Mouse (Mus musculus) limb, embryonic 12.5 days (tissue): Measurements from ENCODE around the gene Pcgf5. TPM values are rescaled to one million over a fixed set of nuclear protein-coding genes. Genes with fewer than 3 reads are reported as not detected.

ENCODE experiments used
- ATAC-seq: fragments of 200-750 bp; cut with Nextera tagmentation; 2 replicates; pipeline ENCODE4 v1.8.0; 2017; ENCODE audit warnings: low read depth, moderate TSS enrichment; ENCODE audit not compliant: insufficient number of reproducible peaks, insufficient read depth, low FRiP score, low TSS enrichment
- H3K27ac ChIP-seq: fragments of 300-500 bp; sonication (generic); 2 replicates; pipeline ENCODE4 v1.5.1; 2016; ENCODE audit warnings: mild to moderate bottlenecking, moderate library complexity
- H3K27me3 ChIP-seq: fragments of 300-500 bp; sonication (generic); 2 replicates; pipeline ENCODE4 v1.6.1; 2016; ENCODE audit warnings: mild to moderate bottlenecking, moderate library complexity
- H3K36me3 ChIP-seq: fragments of 300-500 bp; sonication (generic); 2 replicates; pipeline ENCODE4 v1.6.1; 2016; ENCODE audit warnings: mild to moderate bottlenecking, moderate library complexity
- H3K4me1 ChIP-seq: fragments of 300-500 bp; sonication (generic); replicated peaks from 2 replicates; pipeline ENCODE4 v1.6.1; 2016
- H3K4me2 ChIP-seq: fragments of 300-500 bp; sonication (generic); 2 replicates; pipeline ENCODE4 v1.6.1; 2016; ENCODE audit warnings: mild to moderate bottlenecking, moderate library complexity
- H3K4me3 ChIP-seq: fragments of 300-500 bp; sonication (generic); replicated peaks from 2 replicates; pipeline ENCODE4 v1.5.1; 2016; ENCODE audit warnings: mild to moderate bottlenecking
- H3K9ac ChIP-seq: fragments of 300-500 bp; sonication (generic); replicated peaks from 2 replicates; pipeline ENCODE4 v1.6.1; 2016; ENCODE audit warnings: mild to moderate bottlenecking, moderate library complexity
- H3K9me3 ChIP-seq: fragments of 300-500 bp; sonication (generic); 2 replicates; pipeline ENCODE4 v1.6.1; 2016; ENCODE audit warnings: mild to moderate bottlenecking, moderate library complexity
- WGBS: fragments of 180-500 bp; shearing (Covaris S2); methylation state at CpG from one replicate; pipeline ENCODE4 v1.1.7; 2016; 5-methylcytosine and 5-hydroxymethylcytosine counted together
- polyA plus RNA-seq: library from polyadenylated mRNA; unstranded; fragments of >200 nt; fragmentation: Nextera tagmentation; extraction: Ambion mirVana; gene quantifications from 2 replicates; pipeline ENCODE4 v1.2.1, GENCODE M21; 2016

Gene Pcgf5
- 5.6 and 5.9 TPM in 2 replicates for polyA plus RNA-seq

GRCm38 (mm10) chr19:36348161-36348800 is at the start of gene Pcgf5:
Pcgf5 (plus strand) TSS chr19:36348309.
- Histone ChIP-seq H3K4me3 (peak within 1 kb of the TSS; percentile 79), H3K27ac (no peak within 1 kb of the TSS), H3K9me3 (no peaks in the 10 kb centered on the region), H3K4me1 (peaks cover 6% of the 10 kb centered on the region; the same call in 1 of the 2 replicates), H3K36me3 (no peaks in the 10 kb centered on the region), H3K4me2 (peak within 1 kb of the TSS; percentile 96), H3K27me3 (peaks cover 69% of the 10 kb centered on the region), H3K9ac (peak within 1 kb of the TSS; percentile 59)
- ATAC-seq = peak; percentile 67; the same call in 1 of the 2 replicates
- WGBS = under 1% methylated on average over 88 of the region's 92 CpGs

- Histone ChIP-seq H3K27me3 (no peaks in the 10 kb centered on the region), H3K4me1 (no peaks in the 10 kb centered on the region), H3K9me3 (no peaks in the 10 kb centered on the region), H3K36me3 (no peaks in the 10 kb centered on the region), H3K4me3 (no peak overlapping the region), H3K4me2 (no peak overlapping the region), H3K9ac (no peak overlapping the region), H3K27ac (no peak overlapping the region)
- no peak for ATAC-seq
- 63% methylated on average over 5 of the region's 5 CpGs for WGBS
Observed at GRCm38 (mm10) chr19:36305542-36305941, 42.6 kb upstream of the Pcgf5 start.

GRCm38 (mm10) chr19:36314010-36314409 is 34.1 kb upstream of the Pcgf5 start:
- Histone ChIP-seq H3K4me3 (no peak overlapping the region), H3K27ac (no peak overlapping the region), H3K36me3 (no peaks in the 10 kb centered on the region), H3K27me3 (no peaks in the 10 kb centered on the region), H3K4me2 (no peak overlapping the region), H3K4me1 (no peaks in the 10 kb centered on the region), H3K9ac (no peak overlapping the region), H3K9me3 (no peaks in the 10 kb centered on the region)
- no peak for ATAC-seq
- WGBS = 89% methylated on average over 5 of the region's 5 CpGs

- Histone ChIP-seq H3K4me1 (no peaks in the 10 kb centered on the region), H3K27me3 (no peaks in the 10 kb centered on the region), H3K4me2 (no peak overlapping the region), H3K9ac (no peak overlapping the region), H3K27ac (no peak overlapping the region), H3K4me3 (no peak overlapping the region), H3K36me3 (no peaks in the 10 kb centered on the region), H3K9me3 (no peaks in the 10 kb centered on the region)
- no peak for ATAC-seq
- 89% methylated on average over 4 of the region's 4 CpGs for WGBS
Observed at GRCm38 (mm10) chr19:36319735-36320134, 28.4 kb upstream of the Pcgf5 start.

DNA sequence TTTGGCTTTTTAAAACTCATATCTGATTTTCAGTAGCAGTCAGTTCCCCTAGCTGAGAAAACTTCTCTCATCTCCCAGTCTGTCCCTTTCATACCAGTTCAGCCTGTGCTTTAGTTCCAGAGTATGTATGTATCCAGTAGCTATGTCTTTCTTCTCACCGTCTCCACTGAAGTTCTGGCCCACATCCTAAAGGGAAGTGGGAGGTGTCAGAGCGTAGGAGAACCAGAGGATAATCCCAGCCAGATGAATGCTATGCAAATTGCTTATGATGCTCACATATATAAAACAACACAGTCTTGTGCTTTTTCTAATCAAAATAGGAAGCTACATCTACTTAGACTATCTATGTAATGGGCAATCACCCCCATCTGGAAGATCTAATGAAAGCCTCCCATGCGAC is 27.0 kb upstream of the Pcgf5 start:
- ATAC-seq = no peak
- Histone ChIP-seq H3K4me1 (no peaks in the 10 kb centered on the region), H3K4me3 (no peak overlapping the region), H3K4me2 (no peak overlapping the region), H3K27ac (no peak overlapping the region), H3K9me3 (no peaks in the 10 kb centered on the region), H3K27me3 (no peaks in the 10 kb centered on the region), H3K36me3 (no peaks in the 10 kb centered on the region), H3K9ac (no peak overlapping the region)
- 92% methylated on average over 3 of the region's 3 CpGs for WGBS

DNA sequence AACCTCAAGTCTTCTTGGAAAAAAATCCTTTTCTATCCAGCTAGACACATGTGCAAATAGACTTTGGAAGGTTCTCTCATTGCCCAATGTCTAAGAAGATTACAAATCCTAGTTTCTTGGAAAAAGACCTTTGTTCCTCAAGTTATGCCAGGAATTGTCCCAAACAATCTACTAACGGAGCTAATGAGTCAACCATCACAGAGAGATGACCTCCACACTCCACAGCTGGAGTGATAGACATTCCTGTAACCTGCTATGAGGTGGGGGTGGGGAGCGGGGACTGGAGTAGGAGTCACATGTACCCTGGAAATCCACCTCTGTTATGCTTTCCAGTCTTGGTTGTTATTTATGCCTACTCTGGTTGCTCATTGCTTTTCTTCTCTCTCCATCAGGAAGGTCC is 24.8 kb upstream of the Pcgf5 start:
- Histone ChIP-seq H3K4me1 (no peaks in the 10 kb centered on the region), H3K27ac (no peak overlapping the region), H3K27me3 (no peaks in the 10 kb centered on the region), H3K4me3 (no peak overlapping the region), H3K9ac (no peak overlapping the region), H3K36me3 (no peaks in the 10 kb centered on the region), H3K4me2 (no peak overlapping the region), H3K9me3 (no peaks in the 10 kb centered on the region)
- WGBS = 61% methylated on average over 2 of the region's 2 CpGs
- no peak for ATAC-seq

GRCm38 (mm10) chr19:36328678-36329077 is 19.4 kb upstream of the Pcgf5 start:
- 85% methylated on average over 5 of the region's 5 CpGs for WGBS
- H3K4me2 ChIP-seq = no peak overlapping the region
- H3K9ac ChIP-seq = no peak overlapping the region
- ATAC-seq = no peak
- H3K4me1 ChIP-seq = no peaks in the 10 kb centered on the region
- no peaks in the 10 kb centered on the region for H3K9me3 ChIP-seq
- no peaks in the 10 kb centered on the region for H3K36me3 ChIP-seq
- H3K27me3 ChIP-seq = no peaks in the 10 kb centered on the region
- H3K27ac ChIP-seq = no peak overlapping the region
- no peak overlapping the region for H3K4me3 ChIP-seq

DNA sequence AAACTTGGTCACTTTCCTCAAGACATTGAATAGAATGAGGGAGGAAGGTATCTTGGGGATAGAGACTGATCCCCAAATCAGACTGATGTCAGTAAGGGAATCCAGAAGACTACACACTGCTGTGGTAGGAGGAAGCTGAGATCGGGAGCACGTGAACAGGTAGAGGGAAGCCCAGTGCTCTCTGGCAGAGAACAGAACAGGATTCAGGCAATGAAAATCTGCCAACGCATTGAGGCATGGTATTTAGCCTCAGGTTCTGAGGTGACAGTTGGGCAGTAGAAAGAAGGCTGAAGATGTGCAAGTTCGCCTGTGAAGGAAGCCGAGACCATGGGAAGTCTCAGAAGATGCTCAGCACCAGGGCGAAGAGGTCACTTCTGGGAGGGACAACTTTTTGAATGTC is 733 bp upstream of the Pcgf5 start:
- no peak overlapping the region for H3K9ac ChIP-seq
- no peaks in the 10 kb centered on the region for H3K9me3 ChIP-seq
- peaks cover 6% of the 10 kb centered on the region; the same call in 1 of the 2 replicates for H3K4me1 ChIP-seq
- H3K27ac ChIP-seq = no peak overlapping the region
- H3K4me3 ChIP-seq = peak overlapping the region; percentile 79; the same call in 1 of the 2 replicates
- H3K36me3 ChIP-seq = no peaks in the 10 kb centered on the region
- WGBS = 25% methylated on average over 6 of the region's 6 CpGs
- H3K4me2 ChIP-seq = peak overlapping the region; percentile 96
- ATAC-seq = no peak
- peaks cover 65% of the 10 kb centered on the region for H3K27me3 ChIP-seq

DNA sequence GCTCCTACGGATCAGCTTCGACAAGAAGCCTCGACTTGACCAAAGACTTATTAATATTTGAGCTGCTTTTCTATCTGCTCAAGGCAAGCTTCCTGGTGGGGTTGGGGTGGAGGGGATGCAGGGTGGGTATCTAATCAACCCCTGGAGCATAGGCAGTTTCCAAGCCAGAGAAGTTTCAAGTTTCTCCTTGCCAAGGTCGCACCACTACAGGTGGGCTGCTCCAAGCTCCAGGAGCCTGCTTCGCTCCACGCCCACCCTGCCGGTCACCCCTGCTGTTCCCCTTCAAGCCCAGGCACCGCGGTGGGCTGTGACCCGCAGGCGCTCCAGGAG is 313 bp upstream of the Pcgf5 start:
- H3K27me3 ChIP-seq = peaks cover 67% of the 10 kb centered on the region
- peaks cover 6% of the 10 kb centered on the region; the same call in 1 of the 2 replicates for H3K4me1 ChIP-seq
- 1% methylated on average over 11 of the region's 11 CpGs for WGBS
- H3K4me2 ChIP-seq = peak overlapping the region; percentile 96
- H3K4me3 ChIP-seq = peak overlapping the region; percentile 79
- H3K27ac ChIP-seq = no peak overlapping the region
- H3K9me3 ChIP-seq = no peaks in the 10 kb centered on the region
- H3K9ac ChIP-seq = peak overlapping the region; percentile 59
- ATAC-seq = no peak
- no peaks in the 10 kb centered on the region for H3K36me3 ChIP-seq

DNA sequence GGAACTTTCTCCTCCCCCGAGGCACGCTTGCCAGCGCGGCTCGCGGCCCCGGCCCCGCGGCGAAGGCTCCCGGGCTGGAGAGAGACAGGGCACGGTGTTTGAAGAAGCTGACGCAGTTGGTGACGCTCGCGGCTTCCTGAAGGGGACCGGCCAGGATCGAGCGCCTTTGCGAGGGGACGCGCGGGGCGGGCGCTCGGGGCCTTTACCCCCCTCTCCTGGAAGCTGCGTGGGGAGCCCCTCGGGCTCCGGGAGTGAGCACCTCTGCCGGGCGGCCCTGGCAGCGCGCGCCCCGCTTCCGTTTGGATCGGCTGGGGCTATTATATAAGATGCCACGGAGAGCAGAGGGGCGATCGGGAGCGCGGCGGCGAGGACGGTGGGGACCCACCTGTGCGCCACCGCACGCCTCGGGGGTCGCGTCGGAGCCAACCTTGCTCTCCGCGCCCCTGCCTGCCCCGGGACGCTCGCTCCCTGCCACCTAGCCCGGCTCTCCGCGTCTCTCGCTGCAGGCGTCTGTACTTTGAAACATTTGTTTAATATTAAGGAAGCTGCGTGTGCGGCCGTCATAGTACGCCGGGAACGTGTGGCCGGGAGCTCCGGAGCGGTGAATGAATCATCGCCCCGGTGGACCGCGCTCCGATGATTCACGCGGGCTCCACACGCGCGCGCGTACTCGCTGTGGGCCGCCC is 835 bp downstream of the Pcgf5 start:
- no peaks in the 10 kb centered on the region for H3K9me3 ChIP-seq
- peak overlapping the region; percentile 59 for H3K9ac ChIP-seq
- peak overlapping the region; percentile 96 for H3K4me2 ChIP-seq
- no peaks in the 10 kb centered on the region for H3K36me3 ChIP-seq
- ATAC-seq = peak; percentile 65
- peak overlapping the region; percentile 79 for H3K4me3 ChIP-seq
- WGBS = under 1% methylated on average over 74 of the region's 85 CpGs
- H3K4me1 ChIP-seq = peaks cover 6% of the 10 kb centered on the region; the same call in 1 of the 2 replicates
- H3K27ac ChIP-seq = no peak overlapping the region
- H3K27me3 ChIP-seq = peaks cover 69% of the 10 kb centered on the region

DNA sequence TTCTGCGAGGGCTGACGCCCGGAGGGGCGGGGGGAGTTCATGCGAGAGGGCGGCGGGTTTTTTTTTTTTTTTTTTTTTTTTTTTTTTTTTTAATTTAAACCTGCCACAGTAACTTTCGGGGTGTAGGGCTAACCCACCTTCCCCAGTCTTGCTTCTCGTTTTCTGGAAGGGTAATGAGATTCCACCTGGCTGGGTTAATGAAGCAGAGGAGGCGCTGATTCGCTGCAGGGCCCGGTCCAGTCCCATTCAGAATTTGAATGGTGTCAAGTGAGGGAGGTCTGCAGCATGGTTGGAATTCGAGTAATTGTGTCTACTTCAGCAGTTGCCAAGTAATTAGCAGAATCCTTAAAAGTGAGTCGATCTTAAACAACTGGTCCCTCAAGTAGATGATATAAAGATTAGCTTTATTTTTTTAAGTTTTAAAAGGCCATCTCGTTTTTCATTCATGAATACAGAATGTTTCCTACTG is 1.4 kb downstream of the Pcgf5 start:
- 5% methylated on average over 15 of the region's 15 CpGs for WGBS
- Histone ChIP-seq H3K27me3 (peaks cover 65% of the 10 kb centered on the region), H3K9me3 (no peaks in the 10 kb centered on the region)

More for the DNA sequence above, 1.4 kb downstream of the Pcgf5 start:
- ATAC-seq = no peak
- Histone ChIP-seq H3K4me2 (peak overlapping the region; percentile 96), H3K4me1 (peaks cover 6% of the 10 kb centered on the region; the same call in 1 of the 2 replicates), H3K36me3 (no peaks in the 10 kb centered on the region), H3K9ac (peak overlapping the region; percentile 59; the same call in 1 of the 2 replicates), H3K27ac (no peak overlapping the region), H3K4me3 (peak overlapping the region; percentile 79)
